Mouse (Mus musculus): ENCODE results near the gene Asxl2.
"Not testable (repeated sequence)": the region's sequence is repeated elsewhere in the genome, so short reads cannot be mapped to it uniquely, and the experiment has no call there.

The Asxl2 gene

DNA sequence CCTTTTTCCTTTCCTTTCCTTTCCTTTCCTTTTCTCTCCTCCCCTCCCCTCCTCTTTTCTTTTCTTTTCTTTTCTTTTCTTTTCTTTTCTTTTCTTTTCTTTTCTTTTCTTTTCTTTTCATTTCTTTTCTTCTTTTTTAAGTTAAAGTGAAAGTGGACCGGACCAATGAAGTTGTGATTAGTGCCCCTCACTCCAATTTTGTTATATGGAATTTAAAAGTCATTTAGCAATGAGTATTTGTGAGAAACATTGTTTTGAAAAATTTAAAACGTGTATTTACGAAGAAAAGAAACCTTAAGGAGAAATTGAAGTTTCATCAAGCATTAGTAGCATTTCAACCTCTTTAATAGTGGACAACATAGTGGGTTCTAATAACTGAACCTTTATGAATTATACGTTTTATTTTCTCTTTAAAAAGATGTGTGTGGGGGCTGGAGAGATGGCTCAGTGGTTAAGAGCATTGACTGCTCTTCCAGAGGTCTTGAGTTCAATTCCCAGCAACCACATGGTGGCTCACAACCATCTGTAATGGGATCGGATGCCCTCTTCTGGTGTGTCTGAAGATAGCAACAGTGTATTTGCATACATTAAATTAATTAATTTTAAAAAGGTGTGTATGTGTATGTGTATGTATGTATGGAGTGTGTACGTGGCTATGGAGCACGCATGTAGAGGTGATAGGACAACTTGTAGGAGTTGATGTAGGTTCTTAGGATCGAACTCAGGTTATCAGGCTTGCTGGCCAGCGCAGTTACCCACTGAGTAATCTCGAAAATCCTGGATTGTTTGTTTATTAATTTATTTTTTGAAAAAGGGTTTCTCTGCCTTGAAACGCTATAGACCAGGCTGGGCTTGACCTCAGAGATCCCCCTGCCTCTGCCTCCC lies 1.5 kb downstream of the Asxl2 start:
- DNase-seq (ENCODE audit: low spot score), result no peak

- no peak for DNase-seq (ENCODE audit: low spot score)
Measured at GRCm38 (mm10) chr12:3429681-3430442, 3.2 kb downstream of the Asxl2 start.

GRCm38 (mm10) chr12:3430443-3430753 lies 3.7 kb downstream of the Asxl2 start:
- DNase-seq (ENCODE audit: low spot score), result no peak

- DNase-seq (ENCODE audit: low spot score), result no peak
Measured at GRCm38 (mm10) chr12:3430985-3431384, 4.3 kb downstream of the Asxl2 start.

GRCm38 (mm10) chr12:3433736-3434135 lies 7.1 kb downstream of the Asxl2 start:
- DNase-seq (ENCODE audit: low spot score), result no peak

DNA sequence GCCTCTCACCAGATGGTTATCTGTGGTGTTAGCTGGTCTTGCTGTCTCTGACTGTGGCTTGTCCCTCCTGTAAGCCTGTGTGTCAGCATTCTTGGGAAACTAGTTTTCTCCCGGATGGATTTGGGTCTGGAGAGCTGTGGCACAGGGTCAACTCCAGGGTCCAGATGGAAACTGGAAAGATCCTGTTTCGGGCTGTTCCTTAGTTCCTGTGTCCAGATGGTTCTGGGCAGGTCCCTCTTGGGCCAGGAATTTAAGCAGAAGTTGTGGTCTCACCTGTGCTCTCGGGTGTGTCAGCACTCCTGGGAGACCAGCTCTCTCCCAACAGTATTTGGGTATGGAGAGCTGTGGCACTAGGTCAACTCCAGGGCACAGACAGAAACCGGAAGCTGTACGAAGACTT lies 9.8 kb downstream of the Asxl2 start:
- no peak for DNase-seq (ENCODE audit: low spot score)

DNA sequence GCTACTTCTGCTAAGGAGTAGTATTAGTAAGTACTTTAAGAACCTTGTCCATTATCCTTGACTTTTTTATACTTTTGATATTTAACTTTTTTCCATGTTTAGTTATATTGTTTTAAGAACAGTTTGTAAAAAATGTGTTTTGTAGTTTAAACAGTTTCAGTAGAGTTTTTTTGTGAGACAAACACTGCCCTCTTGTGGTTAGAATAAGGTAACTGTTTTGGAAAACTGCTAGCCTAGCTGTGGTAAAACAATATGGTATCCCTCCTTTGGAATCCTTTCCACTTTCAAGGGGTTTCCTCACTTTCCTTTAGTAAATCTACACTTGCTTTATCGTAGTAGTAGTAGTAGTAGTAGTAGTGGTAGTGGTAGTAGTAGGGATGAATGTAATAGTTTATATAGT lies 11.2 kb downstream of the Asxl2 start:
- no peak for DNase-seq (ENCODE audit: low spot score)

GRCm38 (mm10) chr12:3440916-3441315 lies 14.3 kb downstream of the Asxl2 start:
- DNase-seq (ENCODE audit: low spot score), result no peak

GRCm38 (mm10) chr12:3441361-3441760 lies 14.7 kb downstream of the Asxl2 start:
- no peak for DNase-seq (ENCODE audit: low spot score)

DNA sequence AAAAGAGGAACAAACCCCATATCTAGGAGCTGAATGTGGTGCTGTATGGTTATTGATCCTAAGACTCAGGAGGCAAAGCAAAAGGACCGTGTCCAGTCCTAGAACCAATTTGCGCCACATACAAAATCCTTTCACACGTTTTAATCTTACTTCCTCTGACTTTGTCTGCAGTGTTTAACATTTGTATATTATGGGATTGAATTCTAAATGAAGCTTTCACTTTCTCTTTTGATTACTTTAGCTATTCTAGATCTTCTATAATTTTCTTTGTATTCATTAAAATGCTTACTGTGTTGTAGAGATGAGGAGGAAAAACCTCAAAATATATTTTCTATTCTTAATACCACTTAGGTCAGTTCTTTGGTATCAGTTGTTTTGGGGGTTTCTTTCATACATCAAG lies 26.9 kb downstream of the Asxl2 start:
- no peak for DNase-seq (ENCODE audit: low spot score)

- DNase-seq (ENCODE audit: low spot score), result no peak
Measured at GRCm38 (mm10) chr12:3463087-3463486, 36.4 kb downstream of the Asxl2 start.

GRCm38 (mm10) chr12:3499662-3500061 lies 73.0 kb downstream of the Asxl2 start:
- DNase-seq (ENCODE audit: low spot score), result no peak

- DNase-seq (ENCODE audit: low spot score), result no peak
Measured at GRCm38 (mm10) chr12:3500071-3500470, 73.4 kb downstream of the Asxl2 start.

DNA sequence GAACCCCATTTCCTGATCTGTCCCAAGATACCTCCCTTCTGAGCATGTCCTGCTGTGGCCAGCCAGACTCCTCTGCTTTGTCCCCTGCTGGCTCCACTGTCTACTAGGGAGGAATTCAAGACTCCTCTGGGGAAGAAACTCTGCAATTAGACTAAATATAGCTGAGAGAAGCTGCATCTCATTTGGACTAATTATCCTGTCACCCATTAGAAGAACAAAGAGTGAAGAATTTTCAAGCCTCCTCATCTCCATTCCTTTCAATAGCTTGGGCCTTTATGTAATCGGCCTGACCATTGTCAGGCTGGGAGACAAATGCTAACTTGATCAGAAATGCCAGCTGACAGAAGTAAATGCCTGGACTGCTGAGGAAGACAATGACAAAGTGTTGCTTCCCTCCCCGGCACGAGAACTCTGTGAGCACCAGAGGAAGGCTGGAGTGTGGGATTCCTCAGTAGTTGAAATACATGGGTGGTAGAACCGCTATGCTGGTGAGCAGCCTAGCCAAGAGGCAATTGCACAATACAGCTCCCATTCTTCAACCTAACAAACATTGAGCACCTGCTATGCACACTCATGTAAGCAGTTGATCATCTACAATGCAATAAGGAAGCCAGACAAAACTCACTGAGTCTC lies 92.1 kb downstream of the Asxl2 start:
- no peak for DNase-seq (ENCODE audit: low spot score)

GRCm38 (mm10) chr12:3521806-3522205 lies 95.1 kb downstream of the Asxl2 start:
- DNase-seq (ENCODE audit: low spot score), result not testable (repeated sequence)

GRCm38 (mm10) chr12:3525536-3525935 lies 98.9 kb downstream of the Asxl2 start:
- DNase-seq (ENCODE audit: low spot score), result no peak

DNA sequence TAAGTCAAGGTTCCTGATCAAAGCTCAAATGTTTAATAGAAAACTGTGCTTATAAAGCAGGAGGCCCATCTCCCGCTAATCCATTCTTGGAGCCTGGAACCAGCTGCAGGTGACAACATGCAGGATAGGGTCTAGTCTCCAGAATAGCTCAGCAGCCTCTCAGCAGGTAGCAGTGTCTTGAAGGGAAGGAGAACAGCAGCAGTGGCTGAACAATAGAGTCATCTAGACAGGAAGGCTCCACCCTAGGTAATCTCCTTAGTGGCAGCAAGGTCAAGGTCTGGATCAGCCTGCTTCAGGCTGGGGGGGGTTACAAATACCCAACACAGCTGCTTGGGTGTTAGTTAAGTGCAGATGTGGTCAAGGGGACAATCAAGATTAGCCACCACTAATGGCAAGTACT lies 108.8 kb downstream of the Asxl2 start:
- DNase-seq (ENCODE audit: low spot score), result not testable (repeated sequence)

- DNase-seq (ENCODE audit: low spot score), result peak; percentile 43
Measured at GRCm38 (mm10) chr12:3537616-3538015, 111.0 kb downstream of the Asxl2 start.

DNA sequence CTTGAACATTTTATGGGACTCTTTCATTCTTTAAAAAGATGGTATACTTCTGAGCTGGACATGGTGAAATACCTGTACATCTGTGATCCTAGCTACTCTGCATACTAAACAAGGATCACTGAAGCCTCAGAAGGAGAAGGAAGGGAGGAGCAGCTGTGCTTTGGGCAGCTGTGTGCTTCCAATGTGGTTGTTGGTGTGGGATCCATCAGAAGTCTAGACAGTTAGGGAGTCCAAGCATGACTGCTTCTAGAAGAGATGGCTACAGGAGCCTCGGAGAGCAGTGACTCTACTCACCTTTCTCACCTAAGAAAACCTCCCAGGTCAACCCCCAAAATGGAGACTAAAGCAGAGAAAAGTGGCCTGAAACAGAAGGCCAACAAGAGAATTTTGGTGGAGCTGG lies 111.4 kb downstream of the Asxl2 start:
- no peak for DNase-seq (ENCODE audit: low spot score)

DNA sequence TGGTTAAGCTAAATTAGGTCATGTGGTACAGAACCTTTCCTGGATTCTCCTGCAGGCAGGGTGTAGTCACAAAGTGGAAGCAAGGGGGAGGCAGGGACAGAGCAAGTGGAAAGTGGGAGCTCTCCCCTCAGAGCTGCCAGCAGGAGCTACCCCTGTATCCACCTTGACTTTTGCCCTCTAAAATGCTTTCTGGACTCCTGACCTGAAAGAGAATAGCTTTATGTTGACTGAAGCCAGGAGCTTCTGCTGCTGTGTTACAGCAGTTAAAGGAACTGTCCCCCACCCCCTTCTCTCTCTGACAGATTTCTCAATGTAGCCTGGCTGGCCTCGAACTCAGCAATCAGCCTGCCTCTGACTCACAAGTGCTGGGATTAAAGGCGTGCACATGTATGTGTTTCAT lies 112.9 kb downstream of the Asxl2 start:
- DNase-seq (ENCODE audit: low spot score), result no peak

DNA sequence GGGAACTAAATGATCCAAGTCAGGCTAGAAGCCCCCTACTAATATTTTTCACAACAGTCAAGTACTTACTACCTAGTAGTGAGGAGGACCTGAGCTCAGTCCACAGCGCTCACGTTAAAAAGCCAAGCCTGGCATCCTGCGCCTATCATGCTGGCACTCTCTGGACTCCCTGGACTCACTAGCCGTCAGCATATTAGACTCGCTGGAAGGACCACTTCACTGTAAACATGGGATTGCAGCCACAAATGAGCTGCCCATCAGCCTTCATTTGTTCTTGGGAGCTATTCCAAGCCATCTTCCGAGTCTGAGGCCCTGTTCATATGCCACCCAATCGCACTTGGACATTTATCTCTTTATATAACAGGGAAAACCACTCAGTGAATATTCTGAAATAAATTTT lies 114.2 kb downstream of the Asxl2 start:
- DNase-seq (ENCODE audit: low spot score), result no peak

- DNase-seq (ENCODE audit: low spot score), result no peak
Measured at GRCm38 (mm10) chr12:3545451-3545850, 118.8 kb downstream of the Asxl2 start.

- DNase-seq (ENCODE audit: low spot score), result no peak
Measured at GRCm38 (mm10) chr12:3546121-3546658, 119.5 kb downstream of the Asxl2 start.
